Mouse (Mus musculus): ENCODE results near the gene Slc5a11. TPM values are rescaled to one million over a fixed set of nuclear protein-coding genes. Genes with fewer than 3 reads are reported as not detected.

Slc5a11 gene
- polyA plus RNA-seq, 1 experiment from 2014 or later = 0.43 TPM

DNA sequence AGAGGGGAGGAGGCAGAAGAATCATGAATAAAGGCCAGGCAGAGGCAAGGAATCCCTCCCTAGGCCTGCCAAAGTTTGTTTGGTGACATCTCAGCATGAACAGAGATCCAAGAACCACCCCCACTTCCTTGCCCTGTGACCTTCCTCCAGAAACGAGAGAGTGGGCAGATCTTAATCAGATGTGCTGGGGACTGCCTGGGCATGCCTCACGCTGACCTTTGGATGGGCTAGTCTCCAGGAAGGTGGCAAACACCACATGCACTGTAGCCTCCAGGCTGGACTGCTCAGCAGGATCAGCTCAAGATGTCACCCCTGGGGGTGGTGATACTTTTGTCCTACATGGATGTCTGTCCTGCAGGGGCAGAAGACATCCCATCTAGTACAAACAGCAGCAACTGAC lies 33.6 kb downstream of the Slc5a11 start:
- H3K27ac ChIP-seq (replicated peaks) = no peak overlapping the region
- WGBS = 71% methylated on average over 2 of the region's 2 CpGs
- no peak overlapping the region for H3K4me2 ChIP-seq (replicated peaks)
- no peaks in the 10 kb centered on the region for H3K9me3 ChIP-seq
- ATAC-seq (replicated peaks) = no peak
- no peaks in the 10 kb centered on the region for H3K36me3 ChIP-seq
- no peak overlapping the region for H3K9ac ChIP-seq (replicated peaks)
- H3K4me1 ChIP-seq = no peaks in the 10 kb centered on the region
- no peak overlapping the region for H3K4me3 ChIP-seq
- H3K27me3 ChIP-seq = no peaks in the 10 kb centered on the region

GRCm38 (mm10) chr7:123251343-123251742 lies 36.8 kb downstream of the Slc5a11 start:
- Histone ChIP-seq H3K9ac (replicated peaks) (no peak overlapping the region), H3K36me3 (no peaks in the 10 kb centered on the region), H3K27me3 (no peaks in the 10 kb centered on the region), H3K4me3 (no peak overlapping the region), H3K9me3 (no peaks in the 10 kb centered on the region), H3K27ac (replicated peaks) (no peak overlapping the region), H3K4me2 (replicated peaks) (no peak overlapping the region), H3K4me1 (0 out of 2 replicates have a peak, but pooled peaks cover 2% of the 10 kb centered on the region)
- 52% methylated on average over 6 of the region's 6 CpGs for WGBS
- no peak for ATAC-seq (replicated peaks)

- H3K4me1 ChIP-seq = 0 out of 2 replicates have a peak, but pooled peaks cover 2% of the 10 kb centered on the region
These were observed 38.8 kb downstream of the Slc5a11 start for GRCm38 (mm10) chr7:123253396-123253795.

DNA sequence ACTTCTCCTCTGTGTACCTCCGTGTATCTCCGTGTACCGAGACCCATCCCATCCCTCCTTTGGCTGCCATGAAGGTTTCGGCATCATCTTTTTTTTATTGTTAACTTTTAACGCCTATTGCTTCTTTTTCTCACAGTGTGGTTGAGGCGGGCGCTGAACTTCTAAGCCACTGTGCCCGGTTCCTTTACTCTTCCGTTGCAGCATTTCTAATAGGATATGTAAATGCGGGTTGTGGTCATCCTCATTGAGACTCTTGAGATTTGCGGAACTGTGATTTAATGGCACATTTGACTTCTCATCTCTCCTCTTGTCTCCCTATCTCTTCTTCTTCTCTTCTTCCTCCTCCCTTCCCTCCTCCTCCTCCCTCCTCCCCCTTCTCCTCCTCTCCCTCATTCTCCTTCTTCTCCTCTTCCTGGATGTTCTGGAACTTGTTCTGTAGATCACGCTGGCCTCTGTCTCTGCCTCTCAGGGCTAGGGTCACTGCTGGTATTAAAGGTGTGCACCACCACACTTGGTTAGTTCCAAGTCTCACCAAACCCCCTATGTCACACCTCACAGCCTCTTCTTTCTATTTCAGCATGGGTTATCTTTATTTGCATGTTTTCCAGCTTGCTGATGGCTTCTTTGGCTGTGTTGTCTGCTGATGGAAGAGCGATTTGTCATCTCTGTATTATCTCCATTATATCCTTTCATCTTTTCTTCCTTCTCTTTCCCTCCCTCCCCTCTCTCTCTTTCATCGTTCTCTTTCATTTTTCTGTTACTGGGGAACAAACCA lies 39.8 kb downstream of the Slc5a11 start:
- 0 out of 2 replicates have a peak, but pooled peaks cover 2% of the 10 kb centered on the region for H3K4me1 ChIP-seq
- no peak overlapping the region for H3K9ac ChIP-seq (replicated peaks)
- ATAC-seq (replicated peaks) = no peak
- WGBS = 90% methylated on average over 14 of the region's 14 CpGs
- H3K4me3 ChIP-seq = no peak overlapping the region
- H3K27ac ChIP-seq (replicated peaks) = no peak overlapping the region
- H3K9me3 ChIP-seq = no peaks in the 10 kb centered on the region
- H3K4me2 ChIP-seq (replicated peaks) = no peak overlapping the region
- H3K27me3 ChIP-seq = no peaks in the 10 kb centered on the region
- H3K36me3 ChIP-seq = no peaks in the 10 kb centered on the region

More at GRCm38 (mm10) chr7:123253396-123253795, 38.8 kb downstream of the Slc5a11 start:
- peak; percentile 35; the same call in 1 of the 2 replicates for ATAC-seq (replicated peaks)
- Histone ChIP-seq H3K36me3 (no peaks in the 10 kb centered on the region), H3K27me3 (no peaks in the 10 kb centered on the region), H3K27ac (replicated peaks) (no peak overlapping the region), H3K9ac (replicated peaks) (no peak overlapping the region), H3K4me2 (replicated peaks) (no peak overlapping the region), H3K9me3 (no peaks in the 10 kb centered on the region), H3K4me3 (no peak overlapping the region)
- WGBS = 66% methylated on average over 7 of the region's 7 CpGs

DNA sequence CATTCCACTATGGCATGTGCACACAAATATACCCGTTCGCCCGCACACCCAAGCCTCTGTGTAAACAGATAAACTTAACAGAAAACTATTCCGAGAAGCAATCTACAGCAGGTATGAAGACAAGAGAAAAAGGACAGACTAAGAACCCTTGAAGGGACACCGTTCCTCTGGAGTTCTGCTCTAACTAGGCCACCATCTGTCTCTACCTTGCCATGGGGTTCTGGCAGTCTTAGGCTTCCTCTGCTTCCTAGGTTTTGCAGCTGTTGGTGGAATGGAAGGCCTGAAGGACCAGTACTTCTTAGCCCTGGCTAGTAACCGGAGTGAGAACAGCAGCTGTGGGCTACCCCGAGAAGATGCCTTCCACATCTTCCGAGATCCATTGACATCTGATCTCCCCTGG lies 43.5 kb downstream of the Slc5a11 start:
- Histone ChIP-seq H3K27ac (replicated peaks) (no peak overlapping the region), H3K4me3 (no peak overlapping the region), H3K9ac (replicated peaks) (no peak overlapping the region), H3K9me3 (no peaks in the 10 kb centered on the region), H3K36me3 (no peaks in the 10 kb centered on the region), H3K4me1 (0 out of 2 replicates have a peak, but pooled peaks cover 2% of the 10 kb centered on the region), H3K27me3 (no peaks in the 10 kb centered on the region), H3K4me2 (replicated peaks) (no peak overlapping the region)
- WGBS = 93% methylated on average over 8 of the region's 8 CpGs
- no peak for ATAC-seq (replicated peaks)

DNA sequence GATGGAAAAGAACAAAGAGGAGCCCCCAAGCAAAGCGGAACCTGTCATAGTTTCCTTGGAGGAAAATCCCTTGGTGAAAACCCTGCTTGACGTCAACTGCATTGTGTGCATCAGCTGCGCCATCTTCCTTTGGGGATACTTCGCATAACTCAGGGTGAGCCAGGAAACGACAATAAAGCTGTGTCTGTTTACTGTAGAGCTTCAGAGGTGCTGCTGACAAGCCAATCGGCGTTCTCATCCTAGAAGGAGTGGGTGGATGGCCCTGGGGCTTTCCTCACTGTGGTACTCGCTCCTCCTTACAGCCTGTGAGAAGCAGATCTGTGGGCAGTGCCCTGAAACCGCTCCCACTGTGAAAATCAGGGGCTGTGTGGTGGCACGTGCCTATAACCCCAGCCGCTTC lies 58.5 kb downstream of the Slc5a11 start:
- H3K9me3 ChIP-seq = no peaks in the 10 kb centered on the region
- no peaks in the 10 kb centered on the region for H3K4me1 ChIP-seq
- H3K9ac ChIP-seq (replicated peaks) = no peak overlapping the region
- no peak overlapping the region for H3K4me3 ChIP-seq
- no peaks in the 10 kb centered on the region for H3K27me3 ChIP-seq
- H3K4me2 ChIP-seq (replicated peaks) = no peak overlapping the region
- ATAC-seq (replicated peaks) = no peak
- peaks cover 1% of the 10 kb centered on the region; the same call in 1 of the 2 replicates for H3K36me3 ChIP-seq
- no peak overlapping the region for H3K27ac ChIP-seq (replicated peaks)
- 72% methylated on average over 11 of the region's 11 CpGs for WGBS

DNA sequence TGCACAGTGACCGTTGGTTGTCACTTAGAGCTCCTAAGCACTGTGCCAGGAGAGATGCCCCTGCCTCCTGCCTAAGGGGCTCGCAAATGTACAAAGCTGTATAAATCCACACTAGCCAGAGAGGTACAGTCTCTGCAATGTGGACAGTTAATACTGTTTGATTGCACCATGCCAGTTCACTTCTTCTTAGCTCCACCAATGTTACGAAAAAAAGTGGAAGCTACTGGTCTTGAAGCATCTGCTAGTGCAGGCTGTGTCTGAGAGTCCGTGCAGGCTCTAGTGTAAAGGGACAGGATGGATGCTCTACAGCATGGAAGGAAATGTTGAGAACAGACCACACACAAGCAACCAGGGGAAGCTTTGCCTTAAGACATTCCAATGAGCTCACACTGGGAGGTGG lies 62.0 kb downstream of the Slc5a11 start:
- no peak for ATAC-seq (replicated peaks)
- Histone ChIP-seq H3K4me2 (replicated peaks) (no peak overlapping the region), H3K27ac (replicated peaks) (no peak overlapping the region), H3K36me3 (peaks cover 8% of the 10 kb centered on the region; the same call in 1 of the 2 replicates), H3K9me3 (no peaks in the 10 kb centered on the region), H3K4me1 (no peaks in the 10 kb centered on the region), H3K27me3 (no peaks in the 10 kb centered on the region), H3K4me3 (no peak overlapping the region), H3K9ac (replicated peaks) (no peak overlapping the region)
- 93% methylated on average over 4 of the region's 4 CpGs for WGBS

DNA sequence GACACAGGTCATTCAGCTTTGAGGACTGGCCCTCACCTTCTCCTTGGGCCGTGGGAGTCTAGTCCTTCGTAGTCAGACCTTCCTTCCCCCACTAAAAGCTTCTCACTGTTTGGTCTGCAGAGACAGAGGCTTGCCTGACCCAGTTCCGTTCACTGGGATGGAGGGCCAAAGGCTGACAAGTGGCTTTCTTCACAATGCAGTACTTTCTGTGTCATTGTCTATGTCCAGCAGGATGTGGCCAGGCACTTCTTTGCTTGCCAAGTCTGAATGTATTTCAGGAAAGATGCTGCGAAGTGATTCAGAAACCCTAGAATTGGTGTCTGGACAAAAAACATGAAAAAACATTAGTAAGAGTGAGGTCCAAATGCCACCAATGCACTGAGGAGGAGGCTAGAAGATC lies 65.2 kb downstream of the Slc5a11 start:
- 91% methylated on average over 4 of the region's 4 CpGs for WGBS

DNA sequence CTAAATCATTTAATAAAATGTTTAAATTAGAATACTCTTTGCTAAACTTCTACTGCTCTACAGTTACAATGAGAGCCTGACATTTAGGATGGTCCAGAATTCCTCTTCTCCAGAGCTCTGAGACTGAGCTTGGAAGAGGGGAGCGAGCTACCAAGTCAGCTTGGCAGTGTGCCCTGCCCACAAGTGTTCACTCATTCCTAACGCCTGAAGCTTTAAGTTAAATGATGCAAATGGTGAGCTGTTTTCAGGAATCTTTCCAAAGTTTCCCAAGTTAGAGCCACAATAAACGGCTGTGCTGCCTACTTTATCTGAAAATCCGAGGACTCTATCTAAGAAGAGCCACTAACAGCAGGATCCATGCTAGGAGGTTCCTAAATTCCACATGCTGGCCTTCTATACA lies 69.2 kb downstream of the Slc5a11 start:
- 64% methylated on average over 4 of the region's 4 CpGs for WGBS
- H3K4me1 ChIP-seq = no peaks in the 10 kb centered on the region
- no peak overlapping the region for H3K4me2 ChIP-seq (replicated peaks)
- no peaks in the 10 kb centered on the region for H3K9me3 ChIP-seq
- no peak overlapping the region for H3K4me3 ChIP-seq
- no peak overlapping the region for H3K27ac ChIP-seq (replicated peaks)
- no peak for ATAC-seq (replicated peaks)
- H3K36me3 ChIP-seq = peaks cover 2% of the 10 kb centered on the region; the same call in 1 of the 2 replicates
- H3K27me3 ChIP-seq = no peaks in the 10 kb centered on the region
- no peak overlapping the region for H3K9ac ChIP-seq (replicated peaks)

More for the DNA sequence above, 65.2 kb downstream of the Slc5a11 start:
- ATAC-seq (replicated peaks) = no peak
- Histone ChIP-seq H3K27me3 (no peaks in the 10 kb centered on the region), H3K4me3 (no peak overlapping the region), H3K27ac (replicated peaks) (no peak overlapping the region), H3K4me2 (replicated peaks) (no peak overlapping the region), H3K4me1 (no peaks in the 10 kb centered on the region), H3K9ac (replicated peaks) (no peak overlapping the region), H3K36me3 (peaks cover 8% of the 10 kb centered on the region), H3K9me3 (no peaks in the 10 kb centered on the region)

- Histone ChIP-seq H3K9me3 (no peaks in the 10 kb centered on the region), H3K4me1 (no peaks in the 10 kb centered on the region), H3K4me2 (replicated peaks) (no peak overlapping the region), H3K27ac (replicated peaks) (no peak overlapping the region), H3K4me3 (no peak overlapping the region), H3K36me3 (peaks cover 8% of the 10 kb centered on the region), H3K9ac (replicated peaks) (no peak overlapping the region), H3K27me3 (no peaks in the 10 kb centered on the region)
- 95% methylated on average over 5 of the region's 5 CpGs for WGBS
- no peak for ATAC-seq (replicated peaks)
These were observed 71.3 kb downstream of the Slc5a11 start for GRCm38 (mm10) chr7:123285896-123286295.

DNA sequence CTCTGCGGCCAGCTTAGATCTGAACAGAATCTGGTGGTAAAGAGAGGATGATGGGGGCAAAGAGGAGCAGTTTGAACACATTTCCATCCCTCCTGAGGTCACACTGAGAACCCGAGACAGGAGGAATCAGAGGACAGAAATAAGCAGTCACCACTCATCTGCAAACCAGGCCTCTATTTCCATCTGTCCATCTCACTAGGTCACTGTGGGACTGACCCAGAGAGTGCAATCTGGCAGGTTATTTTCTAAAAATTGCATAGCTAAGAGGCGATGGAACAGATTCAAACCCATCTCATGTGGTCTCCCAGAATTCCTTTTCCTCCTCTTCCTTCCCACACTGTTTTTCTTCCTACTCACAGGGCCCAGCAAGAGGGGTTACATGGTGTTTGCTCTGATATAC lies 73.3 kb downstream of the Slc5a11 start:
- H3K9me3 ChIP-seq = no peaks in the 10 kb centered on the region
- WGBS = 96% methylated on average over 3 of the region's 3 CpGs
- H3K4me3 ChIP-seq = no peak overlapping the region
- no peak overlapping the region for H3K4me2 ChIP-seq (replicated peaks)
- H3K4me1 ChIP-seq = no peaks in the 10 kb centered on the region
- H3K36me3 ChIP-seq = peaks cover 14% of the 10 kb centered on the region
- no peak overlapping the region for H3K9ac ChIP-seq (replicated peaks)
- no peak overlapping the region for H3K27ac ChIP-seq (replicated peaks)
- no peaks in the 10 kb centered on the region for H3K27me3 ChIP-seq
- no peak for ATAC-seq (replicated peaks)

- Histone ChIP-seq H3K4me3 (no peak overlapping the region), H3K9ac (replicated peaks) (no peak overlapping the region), H3K9me3 (no peaks in the 10 kb centered on the region), H3K27me3 (no peaks in the 10 kb centered on the region), H3K4me1 (no peaks in the 10 kb centered on the region), H3K36me3 (peaks cover 18% of the 10 kb centered on the region), H3K27ac (replicated peaks) (no peak overlapping the region), H3K4me2 (replicated peaks) (no peak overlapping the region)
- ATAC-seq (replicated peaks) = no peak
- 87% methylated on average over 4 of the region's 4 CpGs for WGBS
These were observed 74.6 kb downstream of the Slc5a11 start for GRCm38 (mm10) chr7:123289176-123289575.

- ATAC-seq (replicated peaks) = no peak
- H3K27ac ChIP-seq (replicated peaks) = no peak overlapping the region
- H3K9ac ChIP-seq (replicated peaks) = no peak overlapping the region
- no peaks in the 10 kb centered on the region for H3K9me3 ChIP-seq
- no peak overlapping the region for H3K4me2 ChIP-seq (replicated peaks)
- H3K27me3 ChIP-seq = no peaks in the 10 kb centered on the region
- WGBS = 92% methylated on average over 8 of the region's 8 CpGs
- H3K36me3 ChIP-seq = peaks cover 33% of the 10 kb centered on the region
- H3K4me1 ChIP-seq = no peaks in the 10 kb centered on the region
- no peak overlapping the region for H3K4me3 ChIP-seq
These were observed 77.4 kb downstream of the Slc5a11 start for GRCm38 (mm10) chr7:123291942-123292341.

All from forebrain, embryonic 15.5 days (tissue).